Mouse (Mus musculus): ENCODE results near the gene Ch25h. TPM values are rescaled to one million over a fixed set of nuclear protein-coding genes. Genes with fewer than 3 reads are reported as not detected.

Gene Ch25h
- total and polyA plus RNA-seq, 2 experiments from 2014 or later = 0.76 to 1.6 TPM

- H3K27ac ChIP-seq = no peak overlapping the region
Observed at GRCm38 (mm10) chr19:34423783-34424335, 51.1 kb downstream of the Ch25h start.

More at GRCm38 (mm10) chr19:34423783-34424335, 51.1 kb downstream of the Ch25h start:
- DNase-seq (ENCODE audit: low spot score) = no peak
- H3K9me3 ChIP-seq (ENCODE audit: low read length) = no peaks in the 10 kb centered on the region
- WGBS = 94% methylated on average over 4 of the region's 4 CpGs
- no peak overlapping the region for H3K9ac ChIP-seq (replicated peaks; ENCODE audit: low read length)
- no peak for ATAC-seq
- no peaks in the 10 kb centered on the region for H3K27me3 ChIP-seq (ENCODE audit: insufficient read depth, low read length)
- H3K4me3 ChIP-seq (ENCODE audit: low read length) = no peak overlapping the region
- no peak for TF ChIP-seq CTCF (IDR thresholded peaks at IDR 0.05; ENCODE audit: low read depth)
- H3K4me1 ChIP-seq (ENCODE audit: insufficient read depth, low read length) = no peaks in the 10 kb centered on the region
- no peak overlapping the region for H3K4me2 ChIP-seq (ENCODE audit: low read depth, low read length)
- H3K36me3 ChIP-seq (ENCODE audit: insufficient read depth, low read length) = no peaks in the 10 kb centered on the region

Other genes starting within 250 kb of the Ch25h start
- gene Acta2, start 219.6 kb downstream of the Ch25h start, total RNA-seq (2014; rRNA removed) = 8.1 and 8.6 TPM in 2 replicates
- gene Acta2, start 219.6 kb downstream of the Ch25h start, polyA plus RNA-seq (2015; fragmentation: Nextera tagmentation; extraction: Ambion mirVana) = 6.7 and 13.1 TPM in 2 replicates
- 0.47 and 0.78 TPM in 2 replicates for gene Fas, start 184.5 kb downstream of the Ch25h start, total RNA-seq (2014; rRNA removed)
- gene Fas, start 184.5 kb downstream of the Ch25h start, polyA plus RNA-seq (2015; fragmentation: Nextera tagmentation; extraction: Ambion mirVana) = 2.4 and 2.8 TPM in 2 replicates
- gene Lipa, start 52.3 kb upstream of the Ch25h start, total RNA-seq (2014; rRNA removed) = 20.3 and 25.8 TPM in 2 replicates
- 18.3 and 18.9 TPM in 2 replicates for gene Lipa, start 52.3 kb upstream of the Ch25h start, polyA plus RNA-seq (2015; fragmentation: Nextera tagmentation; extraction: Ambion mirVana)
- gene Ifit2, start 75.5 kb upstream of the Ch25h start, total RNA-seq (2014; rRNA removed) = 4.5 and 8.3 TPM in 2 replicates
- gene Ifit2, start 75.5 kb upstream of the Ch25h start, polyA plus RNA-seq (2015; fragmentation: Nextera tagmentation; extraction: Ambion mirVana) = 5.6 and 5.8 TPM in 2 replicates
- 1.8 and 2.3 TPM in 2 replicates for gene Ifit3, start 108.4 kb upstream of the Ch25h start, total RNA-seq (2014; rRNA removed)
- gene Ifit3, start 108.4 kb upstream of the Ch25h start, polyA plus RNA-seq (2015; fragmentation: Nextera tagmentation; extraction: Ambion mirVana) = 3.1 and 3.6 TPM in 2 replicates
- gene Ifit1bl1, start 126.8 kb upstream of the Ch25h start, total RNA-seq (2014; rRNA removed) = 0.86 and 1.5 TPM in 2 replicates
- gene Ifit1bl1, start 126.8 kb upstream of the Ch25h start, polyA plus RNA-seq (2015; fragmentation: Nextera tagmentation; extraction: Ambion mirVana) = 1.3 and 1.4 TPM in 2 replicates
- 0.21 and 0.43 TPM in 2 replicates for gene Ifit3b, start 132.8 kb upstream of the Ch25h start, total RNA-seq (2014; rRNA removed)
- 0.98 and 0.99 TPM in 2 replicates for gene Ifit3b, start 132.8 kb upstream of the Ch25h start, polyA plus RNA-seq (2015; fragmentation: Nextera tagmentation; extraction: Ambion mirVana)
- gene Ifit1bl2, start 165.6 kb upstream of the Ch25h start, total RNA-seq (2014; rRNA removed) = 0.37 and 1.2 TPM in 2 replicates
- gene Ifit1bl2, start 165.6 kb upstream of the Ch25h start, polyA plus RNA-seq (2015; fragmentation: Nextera tagmentation; extraction: Ambion mirVana) = 0.16 and 0.26 TPM in 2 replicates
- 0.72 and 1.5 TPM in 2 replicates for gene Ifit1, start 165.7 kb upstream of the Ch25h start, total RNA-seq (2014; rRNA removed)
- 0.99 and 1.3 TPM in 2 replicates for gene Ifit1, start 165.7 kb upstream of the Ch25h start, polyA plus RNA-seq (2015; fragmentation: Nextera tagmentation; extraction: Ambion mirVana)

Measured in hindbrain, postnatal 0 days (tissue).